Mouse (Mus musculus) lung, embryonic 15.5 days (tissue): ENCODE results near the gene Camk1d. TPM values are rescaled to one million over a fixed set of nuclear protein-coding genes. Genes with fewer than 3 reads are reported as not detected.

Experiments
- ATAC-seq: fragments of 200-750 bp; cut with Nextera tagmentation; 2 replicates; pipeline ENCODE4 v1.8.0; 2017; ENCODE audit warnings: moderate number of reproducible peaks, borderline replicate concordance; ENCODE audit not compliant: low FRiP score, low TSS enrichment; ENCODE audit errors: extremely low read depth
- H3K27ac ChIP-seq: fragments of 300-500 bp; sonication (generic); 2 replicates; pipeline ENCODE4 v1.5.1; 2015; ENCODE audit warnings: moderate library complexity, mild to moderate bottlenecking, inconsistent platforms
- H3K27me3 ChIP-seq: fragments of 300-500 bp; sonication (generic); 2 replicates; pipeline ENCODE4 v1.6.1; 2015; ENCODE audit warnings: inconsistent platforms
- H3K36me3 ChIP-seq: fragments of 300-500 bp; sonication (generic); 2 replicates; pipeline ENCODE4 v1.6.1; 2015; ENCODE audit warnings: inconsistent platforms
- H3K4me1 ChIP-seq: fragments of 300-500 bp; sonication (generic); 2 replicates; pipeline ENCODE4 v1.6.1; 2015; ENCODE audit warnings: inconsistent platforms
- H3K4me2 ChIP-seq: fragments of 300-500 bp; sonication (generic); 2 replicates; pipeline ENCODE4 v1.6.1; 2015; ENCODE audit warnings: inconsistent platforms, mild to moderate bottlenecking, moderate library complexity
- H3K4me3 ChIP-seq: fragments of 300-500 bp; sonication (generic); 2 replicates; pipeline ENCODE4 v1.5.1; 2015; ENCODE audit warnings: mild to moderate bottlenecking, inconsistent platforms
- H3K9ac ChIP-seq: fragments of 300-500 bp; sonication (generic); 2 replicates; pipeline ENCODE4 v1.6.1; 2015; ENCODE audit warnings: inconsistent platforms
- H3K9me3 ChIP-seq: fragments of 300-500 bp; sonication (generic); 2 replicates; pipeline ENCODE4 v1.6.1; 2016; ENCODE audit warnings: inconsistent platforms
- WGBS: fragments of 180-500 bp; shearing (Covaris S2); methylation state at CpG from one replicate; pipeline ENCODE4 v1.1.7; 2015; 5-methylcytosine and 5-hydroxymethylcytosine counted together
- polyA plus RNA-seq: library from polyadenylated mRNA; unstranded; fragments of >200 nt; fragmentation: Nextera tagmentation; extraction: Ambion mirVana; gene quantifications from 2 replicates; pipeline ENCODE4 v1.2.1, GENCODE M21; 2015

Gene Camk1d
- polyA plus RNA-seq, 1 experiment from 2014 or later = 2.5 TPM

GRCm38 (mm10) chr2:5707871-5708733 is 6.2 kb downstream of the Camk1d start:
- no peaks in the 10 kb centered on the region for H3K36me3 ChIP-seq
- H3K4me3 ChIP-seq = no peak overlapping the region
- H3K9ac ChIP-seq = no peak overlapping the region
- peaks cover 17% of the 10 kb centered on the region for H3K27me3 ChIP-seq
- WGBS = 51% methylated on average over 10 of the region's 10 CpGs
- 0 out of 2 replicates have a peak, but pooled peaks have one; percentile 6 for ATAC-seq
- no peaks in the 10 kb centered on the region for H3K9me3 ChIP-seq
- H3K27ac ChIP-seq = no peak overlapping the region
- H3K4me1 ChIP-seq = peaks cover 7% of the 10 kb centered on the region; the same call in 1 of the 2 replicates
- no peak overlapping the region for H3K4me2 ChIP-seq

GRCm38 (mm10) chr2:5706618-5707017 is 7.7 kb downstream of the Camk1d start:
- 76% methylated on average over 4 of the region's 4 CpGs for WGBS
- H3K27me3 ChIP-seq = peaks cover 3% of the 10 kb centered on the region
- no peaks in the 10 kb centered on the region for H3K36me3 ChIP-seq
- H3K27ac ChIP-seq = no peak overlapping the region
- ATAC-seq = no peak
- no peak overlapping the region for H3K4me3 ChIP-seq
- no peaks in the 10 kb centered on the region for H3K9me3 ChIP-seq
- no peak overlapping the region for H3K4me2 ChIP-seq
- H3K4me1 ChIP-seq = 0 out of 2 replicates have a peak, but pooled peaks cover 3% of the 10 kb centered on the region
- H3K9ac ChIP-seq = no peak overlapping the region

GRCm38 (mm10) chr2:5702370-5702769 is 11.9 kb downstream of the Camk1d start:
- Histone ChIP-seq H3K27me3 (no peaks in the 10 kb centered on the region), H3K9ac (no peak overlapping the region), H3K27ac (no peak overlapping the region), H3K36me3 (no peaks in the 10 kb centered on the region), H3K4me3 (no peak overlapping the region), H3K9me3 (no peaks in the 10 kb centered on the region), H3K4me1 (no peaks in the 10 kb centered on the region), H3K4me2 (no peak overlapping the region)
- no peak for ATAC-seq
- WGBS = 82% methylated on average over 2 of the region's 2 CpGs

GRCm38 (mm10) chr2:5700931-5701330 is 13.4 kb downstream of the Camk1d start:
- H3K4me2 ChIP-seq = no peak overlapping the region
- no peaks in the 10 kb centered on the region for H3K36me3 ChIP-seq
- no peak overlapping the region for H3K4me3 ChIP-seq
- H3K9me3 ChIP-seq = no peaks in the 10 kb centered on the region
- no peaks in the 10 kb centered on the region for H3K4me1 ChIP-seq
- H3K9ac ChIP-seq = no peak overlapping the region
- H3K27me3 ChIP-seq = no peaks in the 10 kb centered on the region
- ATAC-seq = no peak
- WGBS = 90% methylated on average over 3 of the region's 3 CpGs
- no peak overlapping the region for H3K27ac ChIP-seq

DNA sequence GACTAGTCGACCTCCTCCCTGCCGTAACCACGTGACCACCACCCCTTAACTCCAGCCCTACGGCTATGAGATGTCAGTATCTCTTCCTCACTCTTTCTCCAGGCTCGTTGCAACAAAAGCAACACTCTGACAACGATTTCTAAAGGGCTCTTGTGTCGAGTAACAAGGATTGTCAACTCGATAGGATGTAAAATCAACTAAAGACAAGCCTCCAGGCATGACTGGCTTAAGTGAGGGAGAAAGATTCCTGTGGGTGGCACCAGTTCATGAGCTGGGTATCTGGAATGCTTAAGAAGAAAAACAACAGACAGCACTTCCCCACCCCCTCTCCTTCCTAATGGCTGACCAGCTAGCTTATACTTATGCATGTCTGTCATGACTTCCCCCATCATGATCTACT is 15.9 kb downstream of the Camk1d start:
- no peak overlapping the region for H3K9ac ChIP-seq
- no peaks in the 10 kb centered on the region for H3K36me3 ChIP-seq
- H3K27me3 ChIP-seq = no peaks in the 10 kb centered on the region
- H3K4me1 ChIP-seq = no peaks in the 10 kb centered on the region
- no peak for ATAC-seq
- no peaks in the 10 kb centered on the region for H3K9me3 ChIP-seq
- H3K27ac ChIP-seq = no peak overlapping the region
- H3K4me2 ChIP-seq = no peak overlapping the region
- WGBS = 52% methylated on average over 8 of the region's 8 CpGs
- H3K4me3 ChIP-seq = no peak overlapping the region

GRCm38 (mm10) chr2:5694094-5694493 is 20.2 kb downstream of the Camk1d start:
- WGBS = 80% methylated on average over 9 of the region's 9 CpGs
- H3K4me2 ChIP-seq = no peak overlapping the region

DNA sequence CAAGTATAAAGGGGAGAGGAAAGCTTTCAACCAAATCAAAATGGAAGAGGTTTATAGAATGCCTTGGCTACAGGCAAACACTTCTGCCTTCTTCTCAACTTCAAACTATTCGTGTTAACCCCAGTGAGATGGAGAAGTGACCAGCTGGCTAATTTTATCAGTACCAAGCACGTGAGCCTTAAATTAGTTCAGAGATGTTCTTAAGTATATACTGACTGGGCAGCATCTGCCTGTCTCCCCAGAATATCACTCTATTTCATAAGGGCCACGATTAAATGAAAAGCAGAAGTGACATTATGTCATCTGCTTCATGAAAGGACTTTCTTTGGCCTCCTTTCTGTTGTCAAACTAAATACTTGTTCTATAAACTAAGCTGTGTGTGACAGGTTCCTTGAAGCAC is 22.6 kb downstream of the Camk1d start:
- 68% methylated on average over 3 of the region's 3 CpGs for WGBS
- no peaks in the 10 kb centered on the region for H3K36me3 ChIP-seq
- no peak overlapping the region for H3K9ac ChIP-seq
- H3K4me1 ChIP-seq = no peaks in the 10 kb centered on the region
- no peak overlapping the region for H3K4me3 ChIP-seq
- no peak overlapping the region for H3K4me2 ChIP-seq
- no peaks in the 10 kb centered on the region for H3K9me3 ChIP-seq
- no peak overlapping the region for H3K27ac ChIP-seq
- ATAC-seq = no peak
- H3K27me3 ChIP-seq = no peaks in the 10 kb centered on the region

More at GRCm38 (mm10) chr2:5694094-5694493, 20.2 kb downstream of the Camk1d start:
- no peak overlapping the region for H3K27ac ChIP-seq
- H3K27me3 ChIP-seq = no peaks in the 10 kb centered on the region
- no peaks in the 10 kb centered on the region for H3K9me3 ChIP-seq
- H3K36me3 ChIP-seq = no peaks in the 10 kb centered on the region
- ATAC-seq = no peak
- H3K4me1 ChIP-seq = no peaks in the 10 kb centered on the region
- no peak overlapping the region for H3K9ac ChIP-seq
- H3K4me3 ChIP-seq = no peak overlapping the region

DNA sequence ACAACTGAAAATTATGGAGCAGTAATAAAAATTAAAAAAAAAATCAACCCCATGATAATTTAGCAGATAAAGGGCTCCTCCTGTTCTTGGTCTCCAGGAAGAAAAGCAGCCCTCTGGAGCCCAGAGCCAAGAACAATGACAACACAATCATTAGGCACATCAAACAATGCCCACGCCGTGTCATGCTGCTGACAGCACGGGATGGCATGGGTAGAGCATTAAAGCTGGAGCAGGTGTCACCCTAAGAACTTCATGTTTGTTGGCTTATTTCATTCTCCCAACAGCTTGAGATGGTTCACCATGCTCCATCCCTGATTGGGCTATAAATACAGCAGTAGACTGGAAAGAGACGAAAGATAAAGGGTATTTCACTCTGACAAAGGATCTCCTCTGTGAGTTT is 30.9 kb downstream of the Camk1d start:
- Histone ChIP-seq H3K27me3 (no peaks in the 10 kb centered on the region), H3K36me3 (no peaks in the 10 kb centered on the region), H3K9ac (no peak overlapping the region), H3K9me3 (no peaks in the 10 kb centered on the region), H3K4me2 (no peak overlapping the region), H3K4me3 (no peak overlapping the region), H3K27ac (no peak overlapping the region), H3K4me1 (no peaks in the 10 kb centered on the region)
- 93% methylated on average over 4 of the region's 4 CpGs for WGBS
- no peak for ATAC-seq

GRCm38 (mm10) chr2:5681909-5682308 is 32.4 kb downstream of the Camk1d start:
- Histone ChIP-seq H3K27ac (no peak overlapping the region), H3K4me1 (no peaks in the 10 kb centered on the region), H3K9me3 (no peaks in the 10 kb centered on the region), H3K4me3 (no peak overlapping the region), H3K9ac (no peak overlapping the region), H3K4me2 (no peak overlapping the region), H3K36me3 (no peaks in the 10 kb centered on the region), H3K27me3 (peaks cover 3% of the 10 kb centered on the region; the same call in 1 of the 2 replicates)
- no peak for ATAC-seq
- WGBS = 77% methylated on average over 8 of the region's 8 CpGs

DNA sequence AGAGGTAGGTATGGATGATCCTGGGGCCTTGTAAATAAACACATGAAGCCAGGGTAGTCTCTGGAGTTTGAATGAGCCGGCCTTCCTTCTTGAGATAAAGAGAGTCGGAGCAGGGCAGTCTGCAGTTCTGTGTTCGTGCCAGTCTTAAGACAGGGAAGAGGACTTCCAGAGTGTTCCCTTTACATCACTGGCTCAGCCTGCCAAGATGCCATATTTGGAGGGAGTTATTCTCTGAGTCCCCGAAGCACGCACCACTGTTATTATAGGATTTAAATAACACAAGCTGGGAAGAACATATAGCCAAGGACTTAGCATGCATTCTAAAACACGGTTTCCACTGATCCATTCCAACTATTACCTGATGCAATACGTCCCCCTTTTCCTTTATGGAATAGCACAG is 33.0 kb downstream of the Camk1d start:
- WGBS = 58% methylated on average over 7 of the region's 7 CpGs
- Histone ChIP-seq H3K4me3 (no peak overlapping the region), H3K36me3 (no peaks in the 10 kb centered on the region), H3K4me1 (no peaks in the 10 kb centered on the region), H3K9me3 (no peaks in the 10 kb centered on the region), H3K27ac (no peak overlapping the region), H3K9ac (no peak overlapping the region), H3K27me3 (peaks cover 9% of the 10 kb centered on the region), H3K4me2 (no peak overlapping the region)
- ATAC-seq = no peak

DNA sequence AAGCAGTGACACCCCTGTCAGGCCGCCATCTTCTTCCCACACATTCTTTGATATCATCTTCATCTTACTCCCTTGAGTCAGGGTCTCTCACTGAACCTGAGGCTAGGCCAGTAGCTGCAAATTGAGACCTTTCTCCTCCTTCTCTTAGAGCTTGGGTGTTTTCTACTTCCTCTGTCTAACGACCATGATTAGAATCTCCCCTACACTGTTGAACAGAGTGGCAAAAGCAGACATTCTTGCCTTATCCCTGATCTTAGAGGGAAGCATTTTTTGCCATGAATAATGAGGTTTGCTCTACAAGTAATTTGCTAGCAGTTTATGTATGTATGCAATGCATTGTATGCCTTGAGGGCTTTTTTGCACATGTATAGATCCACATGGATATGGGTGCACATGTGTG is 35.3 kb downstream of the Camk1d start:
- WGBS = 80% methylated on average over 2 of the region's 2 CpGs
- ATAC-seq = no peak

DNA sequence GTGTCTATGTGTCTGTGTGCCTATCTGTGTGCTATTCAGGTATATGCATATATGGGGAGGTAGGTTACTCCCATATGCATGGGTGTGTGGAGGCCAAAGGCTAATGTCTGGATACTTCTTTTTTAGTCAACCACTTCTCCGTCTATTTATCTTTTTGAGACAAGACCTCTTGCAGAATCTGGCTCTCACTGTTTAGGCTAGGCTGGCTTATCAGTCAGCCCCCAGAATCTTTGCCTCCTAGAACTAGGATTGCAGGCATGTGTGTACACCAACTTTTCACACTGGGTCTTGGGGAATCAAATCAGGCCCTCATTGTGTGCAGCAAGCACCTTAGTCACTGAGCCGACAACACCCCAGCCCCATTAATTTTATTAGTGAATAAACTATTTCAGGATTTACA is 36.8 kb downstream of the Camk1d start:
- no peaks in the 10 kb centered on the region for H3K36me3 ChIP-seq

More for the DNA sequence above, 35.3 kb downstream of the Camk1d start:
- no peak overlapping the region for H3K4me2 ChIP-seq
- H3K9ac ChIP-seq = no peak overlapping the region
- no peaks in the 10 kb centered on the region for H3K4me1 ChIP-seq
- H3K9me3 ChIP-seq = no peaks in the 10 kb centered on the region
- no peak overlapping the region for H3K27ac ChIP-seq
- no peaks in the 10 kb centered on the region for H3K36me3 ChIP-seq
- no peak overlapping the region for H3K4me3 ChIP-seq
- H3K27me3 ChIP-seq = peaks cover 19% of the 10 kb centered on the region

More for the DNA sequence above, 36.8 kb downstream of the Camk1d start:
- H3K4me1 ChIP-seq = no peaks in the 10 kb centered on the region
- WGBS = 48% methylated on average over 2 of the region's 2 CpGs
- peaks cover 19% of the 10 kb centered on the region for H3K27me3 ChIP-seq
- no peak overlapping the region for H3K4me2 ChIP-seq
- H3K9ac ChIP-seq = no peak overlapping the region
- H3K27ac ChIP-seq = no peak overlapping the region
- no peaks in the 10 kb centered on the region for H3K9me3 ChIP-seq
- no peak for ATAC-seq
- H3K4me3 ChIP-seq = no peak overlapping the region
